Mouse (Mus musculus) hindbrain, postnatal 0 days (tissue): ENCODE results near the gene Kcnf1. TPM values are rescaled to one million over a fixed set of nuclear protein-coding genes. Genes with fewer than 3 reads are reported as not detected.
A peak's percentile ranks its signal among the peaks of the same experiment; 100 is the strongest.

Source experiments
- ATAC-seq: fragments of 200-750 bp; cut with Nextera tagmentation; 2 replicates; pipeline ENCODE4 v1.8.0; 2017; ENCODE audit warnings: mild to moderate bottlenecking, moderate TSS enrichment, moderate library complexity
- DNase-seq: peaks from one replicate; pipeline ENCODE4 v3.0.0-alpha.2; 2015; ENCODE audit warnings: low spot score
- H3K27ac ChIP-seq: fragments of 300-500 bp; sonication (generic); 2 replicates; pipeline ENCODE4 v1.5.1; 2014; ENCODE audit warnings: mild to moderate bottlenecking
- H3K27me3 ChIP-seq: fragments of 300-500 bp; sonication (generic); 2 replicates; pipeline ENCODE4 v1.6.1; 2014; ENCODE audit warnings: low read length, mixed read lengths; ENCODE audit not compliant: insufficient read depth
- H3K36me3 ChIP-seq: fragments of 300-500 bp; sonication (generic); 2 replicates; pipeline ENCODE4 v1.6.1; 2014; ENCODE audit warnings: low read length, mixed read lengths; ENCODE audit not compliant: insufficient read depth
- H3K4me1 ChIP-seq: fragments of 300-500 bp; sonication (generic); 2 replicates; pipeline ENCODE4 v1.6.1; 2014; ENCODE audit warnings: antibody characterized with exemption, low read length, mixed read lengths; ENCODE audit not compliant: insufficient read depth
- H3K4me2 ChIP-seq: fragments of 300-500 bp; sonication (generic); 2 replicates; pipeline ENCODE4 v1.6.1; 2014; ENCODE audit warnings: low read depth, mild to moderate bottlenecking, low read length, moderate library complexity, mixed read lengths
- H3K4me3 ChIP-seq: fragments of 300-500 bp; sonication (generic); 2 replicates; pipeline ENCODE4 v1.5.1; 2014; ENCODE audit warnings: low read length
- H3K9ac ChIP-seq: fragments of 300-500 bp; sonication (generic); replicated peaks from 2 replicates; pipeline ENCODE4 v1.6.1; 2014; ENCODE audit warnings: mild to moderate bottlenecking, low read length, moderate library complexity, mixed read lengths
- H3K9me3 ChIP-seq: fragments of 300-500 bp; sonication (generic); 2 replicates; pipeline ENCODE4 v1.6.1; 2016; ENCODE audit warnings: low read length, mixed read lengths
- CTCF ChIP-seq: IDR thresholded peaks from 2 replicates; pipeline ENCODE4 v1.5.1; 2016; ENCODE audit warnings: antibody characterized with exemption, control low read depth, low read depth
- WGBS: fragments of 180-500 bp; shearing (Covaris S2); extraction: QIAGEN DNeasy Blood & Tissue Kit; methylation state at CpG from one replicate; pipeline ENCODE4 v1.1.7; 2014; 5-methylcytosine and 5-hydroxymethylcytosine counted together
- polyA plus RNA-seq: library from polyadenylated mRNA; unstranded; fragments of >200 nt; fragmentation: Nextera tagmentation; extraction: Ambion mirVana; gene quantifications from 2 replicates; pipeline ENCODE4 v1.2.1, GENCODE M21; 2015
- total RNA-seq: library from RNA; depleted of rRNA; stranded (reverse); fragments of >200 nt; gene quantifications from 2 replicates; pipeline ENCODE4 v1.2.3, GENCODE M21; 2014

Gene Kcnf1
- total and polyA plus RNA-seq, 2 experiments from 2014 or later = 3.3 to 10.5 TPM

DNA sequence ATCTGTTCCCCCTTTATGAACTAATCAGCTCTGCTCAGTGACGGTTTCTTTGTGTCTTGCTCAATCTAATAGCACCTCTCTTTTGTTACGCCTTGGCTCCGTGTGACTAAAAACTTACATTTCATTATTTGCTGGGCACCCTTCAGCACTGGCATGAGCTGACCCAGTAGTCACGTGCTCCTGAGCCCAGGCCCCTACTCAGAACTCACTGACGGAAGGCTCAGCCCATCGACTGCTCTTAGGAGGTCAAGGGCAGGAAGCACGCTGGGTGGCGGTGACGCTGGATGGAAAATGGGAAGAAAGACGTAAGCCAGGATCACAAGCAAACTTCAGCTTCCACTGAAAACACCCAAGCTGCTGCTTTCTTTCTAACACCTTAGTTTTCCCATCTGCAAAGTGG is 7.1 kb upstream of the Kcnf1 start:
- Histone ChIP-seq H3K36me3 (no peaks in the 10 kb centered on the region), H3K9me3 (no peaks in the 10 kb centered on the region), H3K4me2 (no peak overlapping the region), H3K9ac (no peak overlapping the region), H3K27ac (no peak overlapping the region), H3K4me3 (no peak overlapping the region), H3K27me3 (no peaks in the 10 kb centered on the region), H3K4me1 (no peaks in the 10 kb centered on the region)
- ATAC-seq (no peak), DNase-seq (no peak)
- 55% methylated on average over 10 of the region's 10 CpGs for WGBS
- TF ChIP-seq CTCF = no peak

DNA sequence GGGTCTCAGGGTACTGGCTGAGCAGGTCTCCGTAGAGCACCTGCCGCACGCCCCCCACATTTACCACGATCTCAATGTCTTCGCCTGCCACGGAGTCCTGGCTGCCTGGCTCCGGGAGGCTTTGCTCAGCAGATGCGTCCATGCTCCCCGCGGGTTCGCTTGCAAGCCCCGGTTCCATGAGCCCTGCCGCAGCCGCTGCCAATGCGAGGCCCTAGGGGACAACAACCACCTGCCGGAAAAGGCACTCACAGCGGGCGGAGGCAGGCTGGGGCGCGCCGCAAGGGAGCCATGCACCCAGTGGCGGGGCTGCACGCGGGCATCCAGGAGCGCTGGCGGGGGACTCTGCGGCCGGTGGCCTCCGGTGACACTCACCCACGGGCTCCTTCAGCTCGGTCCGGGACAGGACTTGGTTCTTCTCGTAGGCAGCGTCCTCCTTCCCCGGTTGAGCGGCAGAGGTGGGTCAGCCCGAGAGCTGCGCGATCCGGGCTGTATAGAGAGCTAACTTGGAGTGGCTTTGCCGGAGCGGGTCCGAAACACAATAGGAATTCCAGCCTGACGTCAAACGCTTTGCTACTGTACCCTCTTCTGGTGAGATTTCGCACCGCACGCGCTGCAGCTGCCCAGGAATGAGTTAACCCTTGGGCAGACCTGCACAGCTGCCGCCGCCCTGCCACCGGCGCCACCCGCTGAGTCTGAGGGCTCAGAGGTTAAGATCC is 489 bp downstream of the Kcnf1 start:
- WGBS = under 1% methylated on average over 54 of the region's 54 CpGs
- H3K4me1 ChIP-seq = 0 out of 2 replicates have a peak, but pooled peaks cover 4% of the 10 kb centered on the region
- H3K4me2 ChIP-seq = peak overlapping the region; percentile 85
- ATAC-seq = peak; percentile 88
- TF ChIP-seq CTCF = peak; percentile 76
- peak overlapping the region; percentile 52 for H3K9ac ChIP-seq
- H3K4me3 ChIP-seq = peak overlapping the region; percentile 51
- no peaks in the 10 kb centered on the region for H3K27me3 ChIP-seq
- no peaks in the 10 kb centered on the region for H3K9me3 ChIP-seq
- peak overlapping the region; percentile 49; the same call in 1 of the 2 replicates for H3K27ac ChIP-seq
- DNase-seq = peak; percentile 87
- no peaks in the 10 kb centered on the region for H3K36me3 ChIP-seq

DNA sequence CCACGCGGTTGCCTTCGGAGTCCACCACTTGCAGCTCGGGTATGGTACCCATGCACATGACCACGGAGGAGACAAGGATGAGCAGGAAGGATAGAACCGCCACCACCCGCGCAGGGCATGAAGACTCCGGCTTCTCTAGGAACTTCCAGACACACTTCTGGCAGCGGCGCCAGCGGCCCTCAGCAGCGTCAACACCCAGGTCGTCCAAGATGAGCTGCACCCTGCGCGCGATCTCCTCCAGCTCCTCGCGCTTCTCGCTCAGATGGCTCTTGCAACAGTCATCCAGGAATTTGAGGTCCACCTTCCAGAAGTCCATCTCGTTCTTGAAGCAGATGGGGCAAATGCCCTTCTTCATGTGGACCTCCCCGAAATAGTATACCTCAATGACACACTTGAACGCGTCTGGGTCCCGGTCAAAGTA is 1.1 kb downstream of the Kcnf1 start:
- Histone ChIP-seq H3K36me3 (no peaks in the 10 kb centered on the region), H3K4me2 (peak overlapping the region; percentile 85), H3K4me3 (peak overlapping the region; percentile 51), H3K9ac (no peak overlapping the region; the same call in 1 of the 2 replicates), H3K4me1 (0 out of 2 replicates have a peak, but pooled peaks cover 4% of the 10 kb centered on the region), H3K27me3 (no peaks in the 10 kb centered on the region), H3K9me3 (no peaks in the 10 kb centered on the region), H3K27ac (peak overlapping the region; percentile 49; the same call in 1 of the 2 replicates)
- ATAC-seq = peak; percentile 10; the same call in 1 of the 2 replicates
- DNase-seq = peak; percentile 23
- TF ChIP-seq CTCF = no peak
- WGBS = 20% methylated on average over 25 of the region's 25 CpGs

DNA sequence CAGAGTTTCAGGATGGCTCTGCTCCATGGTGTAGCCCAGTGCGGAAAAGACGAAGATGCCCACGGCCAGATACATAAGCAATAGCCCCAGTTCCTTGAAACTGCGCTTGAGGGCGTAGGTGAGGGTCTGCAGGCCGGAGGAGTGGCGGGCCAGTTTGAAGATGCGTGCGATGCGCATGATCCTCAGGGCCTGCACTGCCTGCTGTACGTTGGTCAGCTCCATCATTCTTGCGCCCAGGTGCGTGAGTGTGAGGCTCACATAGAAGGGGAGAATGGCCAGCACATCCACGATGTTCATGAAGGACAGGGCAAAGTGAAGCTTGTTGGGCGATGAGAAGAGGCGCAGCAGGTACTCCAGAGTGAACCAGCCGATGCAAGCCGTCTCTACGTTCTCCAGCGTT is 1.6 kb downstream of the Kcnf1 start:
- Histone ChIP-seq H3K9me3 (no peaks in the 10 kb centered on the region), H3K9ac (no peak overlapping the region; the same call in 1 of the 2 replicates), H3K36me3 (no peaks in the 10 kb centered on the region), H3K4me1 (0 out of 2 replicates have a peak, but pooled peaks cover 4% of the 10 kb centered on the region), H3K4me2 (peak overlapping the region; percentile 85), H3K27ac (no peak overlapping the region), H3K27me3 (no peaks in the 10 kb centered on the region), H3K4me3 (peak overlapping the region; percentile 51)
- no peak for ATAC-seq
- DNase-seq = no peak
- no peak for TF ChIP-seq CTCF
- 81% methylated on average over 20 of the region's 20 CpGs for WGBS

DNA sequence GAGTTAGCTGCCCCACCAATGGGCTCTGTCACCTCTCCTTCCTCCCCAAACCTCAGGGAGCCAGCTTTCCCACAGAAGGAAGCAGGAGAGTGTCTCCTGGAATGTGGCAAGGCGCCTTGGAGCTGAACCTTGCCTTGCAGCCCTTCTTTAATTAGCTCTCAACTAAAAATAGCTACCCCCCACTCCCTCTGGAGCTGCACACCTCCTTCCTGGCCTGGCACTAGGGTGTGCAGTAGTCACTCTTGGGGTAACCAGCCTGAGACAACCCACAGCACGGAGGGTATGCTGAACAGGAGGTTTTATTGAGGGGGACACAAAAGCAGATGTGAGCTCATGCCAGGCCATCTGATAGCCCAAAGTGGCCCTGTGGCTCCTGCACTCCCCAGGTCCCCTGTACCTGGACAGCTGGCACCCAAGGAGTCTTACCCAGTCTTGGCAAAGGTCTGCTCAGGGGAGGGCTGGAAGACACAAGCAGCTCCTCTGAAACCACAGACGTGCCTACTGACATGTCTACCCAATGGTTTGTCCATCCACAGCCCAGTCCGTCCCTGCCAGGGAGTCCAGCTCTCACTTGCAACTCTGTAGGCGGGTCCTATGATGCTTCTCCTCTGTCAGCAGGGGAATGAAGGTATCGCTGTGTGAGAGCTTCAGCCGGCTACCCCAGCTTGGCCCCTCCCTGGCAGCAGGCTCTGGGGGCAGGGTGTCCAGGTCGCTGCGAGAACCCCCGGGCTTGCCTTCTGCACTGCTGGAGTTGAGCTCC is 2.4 kb downstream of the Kcnf1 start:
- no peak for TF ChIP-seq CTCF
- Histone ChIP-seq H3K4me2 (peak overlapping the region; percentile 24), H3K4me3 (no peak overlapping the region), H3K9ac (no peak overlapping the region), H3K4me1 (0 out of 2 replicates have a peak, but pooled peaks cover 4% of the 10 kb centered on the region), H3K27me3 (no peaks in the 10 kb centered on the region), H3K36me3 (no peaks in the 10 kb centered on the region), H3K9me3 (no peaks in the 10 kb centered on the region), H3K27ac (no peak overlapping the region)
- DNase-seq (no peak), ATAC-seq (no peak)
- 83% methylated on average over 10 of the region's 10 CpGs for WGBS

DNA sequence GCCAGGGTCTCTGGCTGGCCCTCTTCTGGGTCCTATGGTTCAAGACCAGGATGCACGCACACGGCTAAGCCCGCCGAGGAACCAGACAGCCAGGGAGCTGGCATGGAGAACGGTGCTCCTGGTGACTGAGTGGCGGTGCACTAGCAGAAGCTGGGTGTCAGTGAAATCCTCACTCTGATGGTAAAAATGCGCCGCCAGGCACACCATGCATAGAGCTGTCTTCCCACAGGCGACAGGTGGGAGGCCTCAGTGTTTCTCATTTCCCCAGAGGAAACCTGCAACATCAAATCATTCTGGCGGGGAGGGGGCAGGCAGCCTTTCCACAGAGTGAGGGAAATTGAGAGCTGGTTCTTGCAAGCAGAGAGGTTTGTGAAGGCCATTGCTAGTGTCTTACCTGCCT is 6.3 kb downstream of the Kcnf1 start:
- no peak for ATAC-seq
- no peak overlapping the region for H3K4me2 ChIP-seq
- no peak overlapping the region for H3K4me3 ChIP-seq
- DNase-seq = no peak
- H3K27me3 ChIP-seq = no peaks in the 10 kb centered on the region
- no peak for TF ChIP-seq CTCF
- no peaks in the 10 kb centered on the region for H3K36me3 ChIP-seq
- no peak overlapping the region for H3K9ac ChIP-seq
- no peaks in the 10 kb centered on the region for H3K9me3 ChIP-seq
- 88% methylated on average over 10 of the region's 10 CpGs for WGBS
- no peak overlapping the region for H3K27ac ChIP-seq
- 0 out of 2 replicates have a peak, but pooled peaks cover 4% of the 10 kb centered on the region for H3K4me1 ChIP-seq

DNA sequence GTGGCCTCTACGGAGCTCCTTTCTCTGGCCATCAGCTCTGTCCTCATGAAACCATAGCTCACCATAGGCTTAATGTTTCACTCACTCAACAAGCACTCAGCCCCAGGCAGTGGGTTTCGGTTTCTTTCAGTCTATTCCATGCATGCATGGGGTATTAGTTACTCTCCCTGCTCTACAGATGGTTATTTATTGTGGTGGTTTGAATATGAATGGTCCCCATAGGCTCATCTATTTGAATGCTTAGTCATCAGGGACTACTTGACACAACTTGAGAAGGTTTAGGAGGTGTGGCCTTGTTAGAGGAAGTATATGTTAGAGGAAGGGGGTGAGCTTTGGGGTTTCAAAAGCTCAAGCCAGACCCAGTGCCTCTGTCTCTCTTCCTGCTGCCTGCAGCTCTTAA is 10.6 kb downstream of the Kcnf1 start:
- WGBS = 91% methylated on average over 2 of the region's 2 CpGs
- no peak for TF ChIP-seq CTCF
- ATAC-seq = no peak
- Histone ChIP-seq H3K4me2 (no peak overlapping the region), H3K4me3 (no peak overlapping the region), H3K36me3 (no peaks in the 10 kb centered on the region), H3K9ac (no peak overlapping the region), H3K4me1 (no peaks in the 10 kb centered on the region), H3K9me3 (no peaks in the 10 kb centered on the region), H3K27ac (no peak overlapping the region), H3K27me3 (no peaks in the 10 kb centered on the region)
- no peak for DNase-seq
